Mouse (Mus musculus): ENCODE measurements around the gene Trim3.
A peak's percentile ranks its signal among the peaks of the same experiment; 100 is the strongest.

Gene Trim3

DNA sequence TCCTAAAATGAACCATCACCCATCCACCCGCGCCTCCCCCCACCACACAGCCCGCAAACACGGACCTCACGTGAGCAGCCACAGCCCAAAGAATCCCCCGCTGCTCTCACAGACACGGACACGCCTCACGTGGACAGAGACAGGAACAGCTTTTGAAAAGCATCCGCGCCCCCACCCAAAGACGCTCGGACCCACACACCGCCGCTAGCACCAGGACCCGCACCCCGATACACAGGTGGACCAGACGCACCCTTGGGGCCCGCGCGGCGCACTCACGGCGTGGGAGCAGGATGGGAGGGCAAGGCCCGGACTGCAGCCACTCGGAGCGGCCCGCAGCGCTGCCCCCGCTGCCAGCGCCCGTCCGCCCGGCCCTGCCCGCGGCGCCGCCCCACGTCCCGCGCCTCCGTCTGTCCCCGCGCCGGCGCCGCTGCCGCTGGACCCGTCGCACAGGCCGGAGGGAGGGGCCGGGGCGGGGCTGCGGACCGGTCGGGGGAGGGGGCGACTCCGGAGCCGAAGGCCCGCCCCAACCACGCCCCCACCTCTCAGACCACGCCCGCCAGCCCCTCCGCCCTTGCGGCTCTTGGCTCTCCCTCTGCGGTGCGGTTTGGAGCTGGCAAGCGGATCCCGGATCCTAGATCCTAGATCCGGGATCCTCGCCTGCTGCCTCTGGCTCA, at the start of gene Trim3:
Gene Trim3 (minus strand): TSS at position 445 of the 674 bp plus-strand sequence.
- DNase-seq (ENCODE audit: low read depth, low spot score), result peak; percentile 90

DNA sequence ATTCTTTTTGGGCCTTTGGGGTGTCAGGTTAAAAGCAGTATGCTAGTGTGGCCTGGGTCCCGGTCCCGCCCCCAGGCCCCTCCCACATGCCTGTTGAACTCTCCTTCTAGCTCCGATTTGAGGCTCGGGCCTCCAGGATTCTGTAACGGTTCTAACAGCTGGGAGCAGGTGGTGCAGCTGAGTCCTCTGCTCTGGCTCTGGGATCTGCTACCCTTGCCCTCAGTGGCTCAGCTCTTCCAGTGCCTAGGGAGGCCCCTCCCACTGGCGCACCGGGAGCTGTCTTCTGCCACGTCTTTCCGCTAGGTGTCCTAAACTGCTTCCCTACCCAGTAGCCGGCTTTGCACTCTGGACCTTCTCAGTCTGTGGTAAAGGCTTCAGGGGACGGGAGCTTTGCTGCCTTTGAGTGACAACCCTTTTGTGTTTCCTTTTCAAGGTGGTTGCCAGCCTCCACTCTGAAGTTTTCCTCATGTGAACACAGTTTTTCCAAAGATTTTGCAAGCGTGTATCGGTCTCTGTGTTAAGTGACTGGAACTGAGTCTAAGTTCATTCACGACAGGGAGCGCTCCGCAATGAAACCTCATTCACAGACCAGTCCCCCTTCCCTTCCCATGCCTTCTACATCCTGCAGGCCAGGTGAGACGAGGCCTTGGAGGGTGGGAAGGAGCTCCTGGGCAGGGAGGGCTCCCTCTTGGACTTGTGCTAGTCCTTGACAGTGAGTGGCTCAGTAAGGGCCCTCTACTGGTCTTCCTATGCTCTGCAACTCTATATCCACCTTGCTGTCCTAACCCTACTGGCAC, 17.5 kb upstream of the Trim3 start, which contains the start of gene Dnhd1:
Gene Dnhd1 (plus strand): TSS at position 189 of the 797 bp plus-strand sequence.
- no peak for DNase-seq (ENCODE audit: low read depth, low spot score)

DNA sequence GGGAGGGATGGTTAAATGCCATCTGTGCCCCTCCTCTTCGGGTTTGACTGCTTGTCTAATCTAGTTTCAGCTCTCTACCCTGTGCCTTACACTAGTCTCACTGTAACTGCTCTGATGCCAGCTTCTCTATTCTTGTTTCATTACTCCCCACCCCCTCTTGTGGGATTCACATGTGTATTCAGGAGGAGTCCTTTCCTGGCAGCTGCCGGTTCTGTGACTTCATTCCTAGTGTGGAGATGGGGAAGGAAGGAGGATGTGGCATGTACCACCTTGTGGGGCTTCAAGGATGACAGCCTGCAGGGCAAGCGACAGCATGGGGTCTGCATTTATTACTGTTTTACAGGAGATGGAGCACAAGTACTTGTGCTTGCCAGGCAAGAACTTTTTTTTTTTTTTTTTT, 8.6 kb upstream of the Trim3 start:
- no peak for DNase-seq (ENCODE audit: low read depth, low spot score)

DNA sequence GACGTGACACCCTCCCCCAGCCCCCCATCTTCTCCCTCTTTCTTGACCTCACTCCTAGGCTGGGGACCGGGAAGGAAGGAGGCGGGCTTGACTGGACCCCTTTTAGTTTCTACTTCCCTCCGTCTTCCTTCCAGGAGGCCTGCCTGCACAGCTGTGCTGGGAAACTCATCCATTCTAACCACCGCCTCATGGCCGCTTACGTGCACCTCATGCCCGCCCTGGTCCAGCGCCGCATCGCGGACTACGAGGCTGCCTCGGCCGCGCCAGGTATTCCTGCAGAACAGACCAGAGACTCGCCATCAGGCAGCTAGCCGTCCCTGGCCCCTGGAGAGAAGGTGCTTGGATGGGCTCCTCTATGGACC, 7.5 kb upstream of the Trim3 start:
- DNase-seq (ENCODE audit: low read depth, low spot score), result no peak

DNA sequence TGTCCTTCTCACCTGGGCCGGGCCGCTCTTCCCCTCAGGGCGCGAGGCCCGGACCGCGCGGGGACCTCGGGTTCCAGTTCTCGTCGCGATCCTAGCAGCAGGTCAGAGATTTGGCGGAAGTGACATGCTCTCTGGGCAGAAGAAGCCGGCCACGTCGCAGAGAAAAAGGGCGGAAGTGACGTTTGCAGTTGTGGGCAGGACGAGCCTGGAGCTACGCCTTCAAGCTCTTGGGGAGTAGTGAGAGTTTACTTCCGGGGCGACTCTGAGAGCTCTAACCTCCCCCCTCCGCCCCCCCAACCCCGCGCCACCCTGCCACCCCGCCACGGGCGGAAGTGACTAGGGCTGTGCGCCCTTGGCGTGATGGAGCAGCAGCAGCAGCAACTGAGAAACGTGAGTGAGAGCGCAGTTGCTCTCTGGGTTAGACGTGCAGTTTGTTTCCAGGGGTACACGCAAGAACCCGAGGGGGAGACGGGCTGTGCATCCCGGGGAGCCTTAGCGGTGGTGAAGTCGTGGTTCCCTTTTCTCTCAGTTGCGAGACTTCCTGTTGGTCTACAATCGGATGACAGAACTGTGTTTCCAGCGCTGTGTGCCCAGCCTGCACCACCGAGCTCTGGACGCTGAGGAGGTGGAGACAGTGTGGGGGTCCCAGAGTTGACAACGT, 7.0 kb upstream of the Trim3 start, which contains the start of the genes Arfip2 and Gm45799:
Gene Arfip2 (minus strand): TSS at position 184 of the 661 bp plus-strand sequence.
Gene Gm45799 (plus strand): TSS at position 320 of the 661 bp plus-strand sequence.
- DNase-seq (ENCODE audit: low read depth, low spot score), result peak; percentile 99

DNA sequence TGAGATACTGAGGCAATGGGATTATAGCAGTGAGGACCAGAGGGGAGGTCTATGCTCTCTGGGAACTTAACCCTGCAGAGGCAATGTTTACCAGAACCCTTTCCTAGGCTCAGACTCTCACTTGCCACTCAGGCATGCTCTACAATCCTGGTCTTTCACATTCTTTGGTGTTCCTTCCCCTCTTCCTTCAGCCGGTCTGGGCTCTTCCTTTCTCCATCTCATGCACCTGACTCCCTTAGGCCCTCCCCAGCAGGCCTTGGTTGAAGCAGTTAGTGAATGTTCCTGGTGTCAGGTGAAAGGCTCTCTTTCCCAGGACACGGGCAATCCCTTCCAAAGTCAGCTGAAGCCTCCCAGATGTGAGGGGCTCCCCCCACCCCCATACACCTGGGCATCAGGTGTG, 6.4 kb upstream of the Trim3 start, which contains the start of gene Timm10b:
Gene Timm10b (plus strand): TSS at position 301 of the 400 bp plus-strand sequence.
- DNase-seq (ENCODE audit: low read depth, low spot score), result no peak

DNA sequence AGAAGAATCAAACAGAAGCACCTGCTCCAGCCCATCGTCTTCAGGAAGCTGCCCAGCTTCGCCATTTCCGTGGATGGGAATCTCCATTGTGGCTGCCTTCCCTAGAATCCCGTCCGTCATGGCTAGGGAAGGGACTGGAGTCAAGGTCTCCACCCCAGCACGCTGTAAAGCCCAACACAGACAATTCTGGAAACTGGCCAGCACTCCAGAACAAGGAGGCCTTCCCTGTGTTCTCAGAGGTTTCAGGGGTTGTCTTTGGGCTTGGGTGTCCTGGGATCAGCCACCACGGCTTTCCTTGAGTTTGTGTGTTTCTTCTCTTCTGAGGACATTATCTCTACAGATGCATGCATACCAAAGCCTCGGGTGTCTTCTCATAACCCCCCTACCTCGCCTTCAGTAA, 5.9 kb upstream of the Trim3 start:
- no peak for DNase-seq (ENCODE audit: low read depth, low spot score)

DNA sequence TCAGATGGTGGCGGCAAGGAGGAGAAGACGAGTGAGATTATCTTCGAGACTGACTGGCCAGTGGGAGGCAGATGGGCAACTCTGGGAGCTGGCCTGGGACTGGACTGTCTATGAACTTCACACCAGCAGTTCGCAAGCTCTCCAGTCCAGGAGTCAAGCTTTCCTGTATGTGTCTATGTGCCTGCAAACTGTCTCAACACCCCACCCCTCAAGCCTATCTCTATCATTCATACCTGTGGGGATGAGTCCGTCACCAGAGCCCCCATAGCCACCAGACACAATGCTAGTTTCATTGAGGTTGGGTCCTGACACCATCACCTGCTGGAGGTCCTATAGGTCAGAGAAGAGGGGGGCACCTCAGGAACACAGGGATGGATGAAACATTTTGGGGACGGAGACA, 5.4 kb upstream of the Trim3 start:
- DNase-seq (ENCODE audit: low read depth, low spot score), result no peak

DNA sequence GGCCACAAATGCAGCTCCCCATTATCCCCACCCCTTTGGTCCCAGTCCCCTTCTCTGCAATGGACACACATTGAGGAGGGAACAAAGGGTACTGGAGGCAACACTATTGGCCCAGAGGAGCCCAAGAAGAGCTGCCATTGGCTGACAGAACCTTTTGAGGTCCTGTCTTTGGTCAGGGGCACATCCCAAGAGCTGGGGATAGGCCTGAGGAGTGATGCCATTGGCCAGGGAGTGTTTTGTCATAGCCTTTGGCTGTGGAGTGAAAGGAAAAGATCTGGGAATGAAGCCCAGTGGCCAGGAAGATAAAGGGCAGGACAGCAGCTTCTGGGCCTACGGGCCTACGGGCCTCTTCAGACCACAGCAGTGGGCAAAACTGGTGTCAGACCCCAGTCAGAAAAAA, 2.4 kb upstream of the Trim3 start:
- DNase-seq (ENCODE audit: low read depth, low spot score), result no peak

DNA sequence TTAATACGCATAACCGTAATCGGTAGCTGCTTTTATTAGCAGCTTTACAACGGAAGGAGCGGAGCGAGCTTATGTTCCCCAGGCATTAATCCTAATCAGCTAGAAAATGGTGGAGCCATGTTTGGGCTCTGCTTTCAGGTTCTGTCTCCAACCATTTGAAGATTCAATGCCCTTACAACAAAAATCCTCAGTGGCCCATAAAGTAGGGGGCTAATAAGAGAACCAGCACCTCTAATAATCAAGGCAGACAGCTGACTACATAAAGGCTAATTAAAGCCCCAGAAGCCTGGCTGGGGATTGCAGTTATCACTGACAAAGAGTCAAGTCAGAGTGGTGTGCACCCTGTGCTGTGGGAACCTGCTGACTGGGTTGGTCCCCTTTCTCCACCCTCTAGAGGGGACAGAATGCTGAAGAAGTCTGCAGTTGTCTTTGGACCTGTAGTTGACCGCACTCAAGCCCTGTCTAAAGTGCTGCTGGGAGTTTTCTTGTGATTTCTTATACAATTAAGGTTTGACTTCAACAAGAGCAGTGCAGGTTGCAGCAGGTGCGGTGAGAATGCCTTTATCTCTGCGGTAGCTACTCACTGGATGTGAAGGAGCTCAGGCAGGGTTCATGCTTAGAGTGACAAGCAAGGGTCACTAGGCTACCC, 1.0 kb upstream of the Trim3 start:
- DNase-seq (ENCODE audit: low read depth, low spot score), result no peak

DNA sequence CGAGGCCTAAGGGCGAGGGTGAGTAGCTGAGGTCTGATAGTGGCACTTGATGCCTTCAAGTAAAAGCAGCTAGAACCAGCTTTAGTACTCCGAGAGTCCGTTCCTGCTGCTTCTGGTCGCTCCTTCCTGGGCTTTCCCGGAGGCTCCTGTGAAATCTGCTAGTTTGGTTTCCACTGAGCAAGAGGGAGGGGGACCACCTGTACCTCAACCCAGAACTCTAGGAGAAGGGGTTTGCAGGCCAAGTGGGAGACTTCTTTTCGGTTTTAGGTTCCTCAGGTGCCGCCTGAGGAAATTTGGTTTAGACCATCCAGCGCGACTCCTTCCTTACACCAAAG, 397 bp upstream of the Trim3 start:
- DNase-seq (ENCODE audit: low read depth, low spot score), result no peak

DNA sequence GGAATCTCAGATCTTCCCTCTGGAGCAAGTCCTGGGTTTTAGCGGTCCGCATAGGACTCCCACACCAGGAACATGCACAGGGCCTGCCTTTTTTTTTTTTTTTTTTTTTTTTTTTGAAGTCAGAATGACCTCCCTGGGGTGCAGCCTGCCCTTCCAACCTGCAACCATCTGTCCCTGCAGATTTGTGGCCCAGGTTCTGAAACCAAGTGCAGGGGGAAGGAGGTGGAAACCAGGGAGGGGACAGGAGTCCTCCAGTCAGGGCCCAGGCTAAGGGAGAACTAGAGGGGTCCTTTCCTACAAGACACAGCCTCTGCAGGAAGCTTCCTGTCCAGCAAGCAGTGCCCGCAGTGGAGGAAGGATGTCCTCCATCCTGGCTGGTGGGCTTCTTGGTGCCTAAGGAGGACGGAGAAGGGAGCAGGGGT, 809 bp downstream of the Trim3 start:
- no peak for DNase-seq (ENCODE audit: low read depth, low spot score)

DNA sequence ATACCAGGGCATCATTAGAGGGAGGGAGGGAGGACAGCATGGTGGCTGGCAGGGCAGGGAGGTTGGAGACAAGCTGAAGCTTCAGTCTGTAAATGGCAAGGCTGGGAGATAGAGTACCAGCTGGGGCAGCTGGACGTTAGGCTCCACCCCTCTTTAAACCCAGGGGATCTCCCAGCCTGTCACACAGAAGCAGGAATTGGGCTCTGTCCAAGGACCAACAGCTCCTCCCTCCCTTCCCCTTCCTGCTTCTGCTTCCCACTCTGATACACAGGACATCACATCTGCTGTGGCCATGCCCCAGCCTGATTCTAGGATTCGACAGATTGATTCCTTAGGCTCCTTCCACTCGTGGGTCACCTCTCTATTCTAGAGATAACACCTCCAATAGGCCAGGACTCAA, 4.7 kb downstream of the Trim3 start:
- peak; percentile 72 for DNase-seq (ENCODE audit: low read depth, low spot score)

DNA sequence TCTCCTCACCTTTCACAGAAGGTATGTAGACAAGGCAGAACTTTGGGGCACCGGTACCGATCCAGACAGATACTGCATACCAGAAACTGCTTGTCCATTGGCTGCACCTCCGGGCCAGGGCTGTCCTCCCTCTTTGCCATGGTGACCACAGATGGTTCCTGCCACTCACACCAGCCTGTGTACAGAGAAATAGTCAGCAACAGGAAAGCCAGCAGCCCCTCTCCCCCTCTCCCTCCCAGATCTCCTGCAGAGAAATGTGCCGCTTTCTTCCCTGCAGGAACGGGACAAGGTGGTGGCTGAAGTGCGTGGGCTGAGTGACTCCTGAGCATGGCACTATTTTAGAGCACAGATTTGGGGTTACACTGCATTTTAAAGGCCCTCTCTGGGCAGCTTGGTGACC, 8.0 kb downstream of the Trim3 start:
- no peak for DNase-seq (ENCODE audit: low read depth, low spot score)

DNA sequence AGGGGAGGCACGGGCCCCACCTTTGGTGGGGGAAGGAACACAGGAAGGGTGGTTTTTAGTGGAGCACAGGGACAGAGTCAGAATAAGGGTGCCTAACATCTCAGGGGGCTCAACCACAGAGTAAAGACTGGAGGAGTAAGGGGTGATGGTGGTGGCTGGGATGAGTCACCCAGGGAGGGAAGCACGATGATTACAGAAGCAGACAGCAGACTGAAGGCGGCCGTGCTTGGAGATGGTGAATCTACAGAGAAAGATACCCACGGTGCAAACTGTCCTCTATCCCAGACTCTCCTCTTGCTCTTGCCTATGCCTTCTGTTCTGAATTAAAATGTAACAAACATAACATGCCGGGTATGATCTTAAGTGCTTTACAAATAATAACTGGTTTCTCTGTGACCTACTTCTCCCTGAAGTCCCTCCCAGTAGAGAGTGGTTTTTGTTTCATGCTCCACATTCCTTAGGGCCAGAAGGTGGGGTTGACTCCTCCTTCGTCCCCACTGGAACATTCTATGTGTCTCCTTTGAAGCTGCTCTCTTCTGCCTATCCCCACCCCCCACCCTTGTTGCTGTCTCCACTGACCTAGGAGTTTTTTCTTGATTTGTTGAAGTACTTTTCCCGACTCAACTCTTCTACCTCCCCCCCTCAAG, 11.6 kb downstream of the Trim3 start:
- DNase-seq (ENCODE audit: low read depth, low spot score), result no peak

DNA sequence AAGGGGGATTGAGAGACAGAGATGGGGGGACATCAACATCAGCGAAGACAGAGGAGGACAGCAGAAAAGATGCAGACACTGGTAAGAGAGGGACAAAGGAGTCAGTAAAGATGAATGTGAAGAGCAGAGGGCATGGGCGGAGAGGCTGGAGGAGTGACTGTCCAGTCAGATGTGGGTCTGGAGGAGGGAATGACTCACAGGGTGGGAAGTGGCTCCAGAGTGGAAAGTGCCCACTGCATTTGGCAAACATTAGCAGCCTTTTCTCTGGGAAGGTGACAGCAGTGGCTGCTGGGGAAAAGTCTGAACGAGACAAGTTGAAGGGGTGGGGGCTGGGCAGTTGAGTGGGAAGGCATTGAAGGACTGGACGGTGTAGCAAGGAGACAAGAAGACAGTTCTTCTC, 12.3 kb downstream of the Trim3 start:
- no peak for DNase-seq (ENCODE audit: low read depth, low spot score)

DNA sequence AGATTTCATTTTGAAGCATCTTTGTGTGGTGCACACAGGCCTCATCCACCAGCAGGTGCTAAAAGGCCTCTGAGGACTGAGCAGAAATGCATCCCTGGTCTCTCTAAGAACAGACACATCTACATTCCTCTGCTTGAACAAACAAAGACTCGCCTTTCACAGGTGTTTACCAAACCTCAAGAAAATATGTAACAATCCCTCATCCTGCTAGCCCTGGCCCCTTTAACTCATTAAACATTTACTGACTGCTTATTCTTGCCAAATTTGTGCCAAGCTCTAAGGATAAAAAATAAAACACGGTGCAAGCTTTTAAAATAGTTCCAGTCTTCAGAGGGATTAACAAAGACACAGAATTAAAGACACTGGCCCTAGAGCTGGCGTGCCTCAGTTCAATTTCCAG, 13.7 kb downstream of the Trim3 start:
- no peak for DNase-seq (ENCODE audit: low read depth, low spot score)

DNA sequence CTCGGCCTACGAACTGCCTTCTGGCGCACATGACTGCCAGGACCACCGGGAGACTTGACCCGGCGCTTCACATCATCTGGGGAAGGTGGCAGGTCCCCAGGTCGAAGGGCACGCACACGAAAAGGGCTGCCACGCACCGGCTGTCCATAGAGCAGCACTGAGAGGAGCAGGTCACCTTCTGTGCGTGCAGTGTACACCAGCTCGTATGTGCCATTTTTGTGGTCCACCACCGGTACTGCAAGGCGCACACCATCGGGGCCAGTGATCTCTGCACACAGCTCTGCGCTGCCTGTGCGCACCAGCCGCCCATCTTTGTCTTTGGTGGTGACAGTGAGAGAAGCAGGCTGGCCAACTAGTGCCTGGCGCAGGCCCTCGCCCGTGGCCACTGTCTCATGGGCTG, 15.6 kb downstream of the Trim3 start:
- DNase-seq (ENCODE audit: low read depth, low spot score), result no peak

DNA sequence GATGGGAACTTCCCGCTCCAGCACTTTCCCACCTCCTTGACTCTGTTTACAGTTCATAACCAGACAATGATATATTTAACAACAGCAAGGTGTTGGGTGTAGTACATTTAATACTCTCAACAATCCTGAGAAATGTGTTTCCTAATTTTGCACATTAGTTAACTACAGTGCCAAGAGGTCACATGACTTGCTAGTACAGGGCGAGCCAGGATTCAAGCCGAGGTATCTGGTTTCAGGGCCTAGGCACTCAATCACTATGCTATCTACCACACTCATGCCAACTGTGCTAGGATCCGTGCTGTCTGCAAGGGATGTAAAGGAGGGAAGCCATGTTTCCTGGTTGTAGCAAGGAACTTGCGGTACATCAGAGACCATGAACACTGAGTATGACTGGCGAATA, 16.8 kb downstream of the Trim3 start:
- no peak for DNase-seq (ENCODE audit: low read depth, low spot score)

DNA sequence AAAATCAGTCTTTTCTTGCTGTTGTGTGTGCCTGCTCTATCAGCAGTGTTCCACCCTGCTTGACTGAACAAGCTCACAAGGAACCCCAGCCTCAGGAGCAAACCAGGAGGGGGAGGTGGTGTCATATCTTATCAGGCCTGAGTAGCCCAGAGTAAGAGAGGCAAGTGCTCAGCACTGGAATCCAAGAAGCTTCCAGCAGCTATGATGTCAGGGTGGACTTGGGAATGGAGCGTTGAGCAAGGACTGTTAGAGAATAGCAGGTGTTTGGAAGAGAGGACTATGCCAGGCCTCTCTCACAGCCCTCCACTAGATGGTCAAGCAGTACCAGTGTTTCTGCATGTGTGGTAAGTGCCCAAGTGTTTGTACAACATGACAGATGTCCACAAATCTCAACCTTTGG, 17.7 kb downstream of the Trim3 start:
- no peak for DNase-seq (ENCODE audit: low read depth, low spot score)

DNA sequence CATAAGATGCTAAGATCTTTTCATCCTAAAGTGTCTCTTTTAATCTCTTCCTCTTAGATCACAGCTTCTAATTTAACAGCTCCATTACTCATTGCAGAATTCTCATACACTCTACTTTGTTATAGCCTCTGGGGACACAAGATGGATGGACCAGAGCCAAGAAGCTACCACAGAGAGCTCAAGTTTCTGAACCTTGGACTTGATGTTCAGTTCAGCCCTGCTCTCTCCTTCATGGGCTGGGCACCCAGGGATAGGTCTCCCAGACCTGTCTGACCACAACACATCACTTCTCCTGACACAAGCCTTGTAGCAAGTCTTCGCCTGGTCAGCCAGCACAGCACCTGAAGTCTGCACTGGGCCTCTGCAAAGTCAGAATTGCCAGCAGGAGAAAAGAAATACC, 19.0 kb downstream of the Trim3 start:
- DNase-seq (ENCODE audit: low read depth, low spot score), result no peak

DNA sequence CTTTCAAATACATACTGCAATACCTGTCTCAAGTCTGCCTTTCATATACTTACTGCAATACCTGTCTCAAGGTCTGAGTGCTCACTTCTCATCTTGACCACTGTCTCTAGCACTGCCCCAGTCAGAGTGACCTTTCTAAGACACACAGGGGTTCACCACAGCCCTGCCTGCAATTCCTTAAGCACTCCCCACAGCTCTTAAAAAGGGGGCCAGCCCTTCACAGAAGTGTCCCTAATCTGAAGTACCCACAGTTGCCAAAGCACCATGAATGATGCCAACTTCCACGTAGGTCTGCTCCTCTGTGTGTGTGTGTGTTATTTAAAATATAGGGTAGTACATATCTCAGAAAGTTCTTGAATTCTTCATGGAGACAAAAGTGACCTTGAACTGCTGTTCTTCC, 21.6 kb downstream of the Trim3 start:
- no peak for DNase-seq (ENCODE audit: low read depth, low spot score)
